Mouse (Mus musculus): ENCODE results near the gene Nebl. TPM values are rescaled to one million over a fixed set of nuclear protein-coding genes. Genes with fewer than 3 reads are reported as not detected.
"Not testable (repeated sequence)": the region's sequence is repeated elsewhere in the genome, so short reads cannot be mapped to it uniquely, and the experiment has no call there.

The Nebl gene
- polyA plus RNA-seq, 1 experiment, result 1.7 TPM

DNA sequence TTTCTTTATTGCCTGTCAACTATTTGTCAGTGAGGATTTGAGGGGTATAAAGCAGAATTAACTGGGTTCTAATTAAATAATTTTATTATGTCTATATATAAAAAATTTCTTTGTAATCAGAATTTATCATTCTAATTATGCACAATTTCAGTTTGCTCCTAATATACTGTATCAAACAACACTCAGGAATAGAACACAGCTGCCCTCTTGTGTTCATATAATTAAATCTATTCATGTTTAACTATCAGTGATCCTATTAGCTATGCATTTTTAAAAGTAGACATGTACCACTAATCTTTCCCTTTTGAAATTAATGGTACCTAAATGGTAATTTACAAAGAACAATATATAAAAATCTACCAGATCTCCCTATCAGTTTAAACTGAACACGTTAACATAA is 404.7 kb downstream of the Nebl start:
- Histone ChIP-seq H3K27me3 (ENCODE audit: control insufficient read depth, insufficient read depth, low read length) (no peaks in the 10 kb centered on the region), H3K4me3 (ENCODE audit: control insufficient read depth, low read depth, low read length) (no peak overlapping the region), H3K27ac (ENCODE audit: control insufficient read depth, insufficient read depth, low read depth, low read length) (no peak overlapping the region), H3K4me1 (ENCODE audit: control insufficient read depth, insufficient read depth, low read length) (no peaks in the 10 kb centered on the region), H3K36me3 (ENCODE audit: control insufficient read depth, insufficient read depth, low read length) (no peaks in the 10 kb centered on the region)
- TF ChIP-seq POLR2A (IDR thresholded peaks at IDR 0.05; ENCODE audit: control insufficient read depth, low read depth, low read length) (no peak), CTCF (IDR thresholded peaks at IDR 0.05; ENCODE audit: control insufficient read depth, insufficient read depth, insufficient replicate concordance, low read depth, low read length) (no peak)

DNA sequence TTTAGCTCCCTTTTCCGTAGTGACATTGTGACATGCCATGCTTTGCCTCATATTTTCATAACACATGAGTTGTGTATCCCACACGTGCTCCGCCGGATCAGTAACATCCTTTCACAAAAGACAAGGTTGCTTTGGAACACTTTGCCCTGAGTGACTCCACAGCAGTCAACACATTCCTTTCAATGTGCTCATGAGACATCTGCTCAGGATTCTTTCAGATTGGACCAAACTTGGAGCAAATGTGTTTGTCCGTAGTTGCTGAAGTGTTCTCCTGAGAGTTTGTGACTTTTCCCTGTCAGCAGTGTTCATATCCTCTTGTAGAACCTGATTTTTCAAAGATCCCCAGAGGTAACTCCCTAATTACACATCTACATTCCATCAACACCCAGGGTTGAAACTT is 414.4 kb downstream of the Nebl start:
- Histone ChIP-seq H3K4me3 (ENCODE audit: control insufficient read depth, low read depth, low read length) (no peak overlapping the region), H3K36me3 (ENCODE audit: control insufficient read depth, insufficient read depth, low read length) (no peaks in the 10 kb centered on the region), H3K27me3 (ENCODE audit: control insufficient read depth, insufficient read depth, low read length) (no peaks in the 10 kb centered on the region), H3K4me1 (ENCODE audit: control insufficient read depth, insufficient read depth, low read length) (no peaks in the 10 kb centered on the region), H3K27ac (ENCODE audit: control insufficient read depth, insufficient read depth, low read depth, low read length) (no peak overlapping the region)
- TF ChIP-seq POLR2A (IDR thresholded peaks at IDR 0.05; ENCODE audit: control insufficient read depth, low read depth, low read length) (no peak), CTCF (IDR thresholded peaks at IDR 0.05; ENCODE audit: control insufficient read depth, insufficient read depth, insufficient replicate concordance, low read depth, low read length) (no peak)

DNA sequence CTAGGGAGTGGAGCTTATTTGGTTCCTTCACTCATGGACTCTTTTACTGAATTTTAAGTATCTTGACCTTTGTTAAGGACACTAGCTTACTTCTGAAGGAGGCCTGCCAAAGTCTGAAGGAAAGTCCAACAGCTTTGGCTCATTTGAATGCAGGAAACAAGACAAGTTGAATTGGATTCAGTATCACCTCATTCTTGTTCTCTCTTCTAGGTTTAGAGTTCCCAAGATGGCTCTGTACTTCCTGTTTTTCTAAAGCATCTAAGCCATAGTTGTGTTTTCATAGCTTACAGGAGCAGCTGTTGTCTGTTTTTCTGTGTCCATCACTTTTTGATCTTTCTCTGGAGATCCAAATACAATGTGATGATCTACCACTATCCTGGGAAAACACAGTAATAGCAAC is 429.9 kb downstream of the Nebl start:
- TF ChIP-seq POLR2A (IDR thresholded peaks at IDR 0.05; ENCODE audit: control insufficient read depth, low read depth, low read length) (no peak), CTCF (IDR thresholded peaks at IDR 0.05; ENCODE audit: control insufficient read depth, insufficient read depth, insufficient replicate concordance, low read depth, low read length) (no peak)
- no peak overlapping the region for H3K27ac ChIP-seq (ENCODE audit: control insufficient read depth, insufficient read depth, low read depth, low read length)
- H3K4me1 ChIP-seq (ENCODE audit: control insufficient read depth, insufficient read depth, low read length), result no peaks in the 10 kb centered on the region
- no peaks in the 10 kb centered on the region for H3K36me3 ChIP-seq (ENCODE audit: control insufficient read depth, insufficient read depth, low read length)
- no peak overlapping the region for H3K4me3 ChIP-seq (ENCODE audit: control insufficient read depth, low read depth, low read length)
- no peaks in the 10 kb centered on the region for H3K27me3 ChIP-seq (ENCODE audit: control insufficient read depth, insufficient read depth, low read length)

DNA sequence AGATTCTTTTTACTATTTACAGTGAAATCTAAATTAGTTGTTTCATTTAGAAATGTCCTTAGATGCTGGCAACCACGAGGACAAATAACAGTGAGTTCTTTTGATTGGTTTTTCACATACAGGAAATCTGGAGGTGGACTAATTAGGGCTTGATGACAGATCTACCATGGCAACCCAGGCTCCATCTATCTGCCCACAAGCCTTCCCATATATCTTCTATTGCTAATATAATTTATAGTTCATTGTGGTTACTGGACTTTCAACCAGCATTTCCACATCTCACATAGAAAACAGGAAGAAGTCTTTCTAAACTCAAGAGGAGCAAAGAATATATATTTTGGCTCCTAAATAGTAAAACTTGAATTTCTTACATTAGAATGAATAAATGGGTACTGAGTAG is 433.8 kb downstream of the Nebl start:
- Histone ChIP-seq H3K27me3 (ENCODE audit: control insufficient read depth, insufficient read depth, low read length) (no peaks in the 10 kb centered on the region), H3K4me3 (ENCODE audit: control insufficient read depth, low read depth, low read length) (no peak overlapping the region), H3K36me3 (ENCODE audit: control insufficient read depth, insufficient read depth, low read length) (no peaks in the 10 kb centered on the region), H3K27ac (ENCODE audit: control insufficient read depth, insufficient read depth, low read depth, low read length) (no peak overlapping the region), H3K4me1 (ENCODE audit: control insufficient read depth, insufficient read depth, low read length) (no peaks in the 10 kb centered on the region)
- TF ChIP-seq POLR2A (IDR thresholded peaks at IDR 0.05; ENCODE audit: control insufficient read depth, low read depth, low read length) (no peak), CTCF (IDR thresholded peaks at IDR 0.05; ENCODE audit: control insufficient read depth, insufficient read depth, insufficient replicate concordance, low read depth, low read length) (no peak)

DNA sequence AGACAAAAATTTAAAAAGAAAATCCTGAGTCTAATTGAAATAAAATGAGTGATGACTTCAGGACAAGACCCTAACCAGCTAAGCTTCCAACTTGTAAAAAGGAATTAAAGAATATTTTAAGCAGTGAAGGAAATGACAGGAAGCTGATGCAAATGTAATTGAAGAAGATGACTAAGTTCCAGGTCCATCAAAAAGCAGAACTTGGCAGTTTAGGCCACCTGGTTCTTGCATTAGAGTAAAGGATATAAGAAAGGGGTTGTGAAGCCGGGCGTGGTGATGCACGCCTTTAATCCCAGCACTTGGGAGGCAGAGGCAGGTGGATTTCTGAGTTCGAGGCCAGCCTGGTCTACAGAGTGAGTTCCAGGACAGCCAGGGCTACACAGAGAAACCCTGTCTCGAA is 436.0 kb downstream of the Nebl start:
- H3K27me3 ChIP-seq (ENCODE audit: control insufficient read depth, insufficient read depth, low read length); H3K36me3 ChIP-seq (ENCODE audit: control insufficient read depth, insufficient read depth, low read length); H3K4me3 ChIP-seq (ENCODE audit: control insufficient read depth, low read depth, low read length); H3K27ac ChIP-seq (ENCODE audit: control insufficient read depth, insufficient read depth, low read depth, low read length); H3K4me1 ChIP-seq (ENCODE audit: control insufficient read depth, insufficient read depth, low read length): not testable (repeated sequence)
